Mouse (Mus musculus) thymus, postnatal 25 days (tissue): ENCODE data around the gene Tac4.

Source experiments
- DNase-seq: peaks from one replicate; pipeline ENCODE4 v3.0.0; 2022

Tac4 gene

DNA sequence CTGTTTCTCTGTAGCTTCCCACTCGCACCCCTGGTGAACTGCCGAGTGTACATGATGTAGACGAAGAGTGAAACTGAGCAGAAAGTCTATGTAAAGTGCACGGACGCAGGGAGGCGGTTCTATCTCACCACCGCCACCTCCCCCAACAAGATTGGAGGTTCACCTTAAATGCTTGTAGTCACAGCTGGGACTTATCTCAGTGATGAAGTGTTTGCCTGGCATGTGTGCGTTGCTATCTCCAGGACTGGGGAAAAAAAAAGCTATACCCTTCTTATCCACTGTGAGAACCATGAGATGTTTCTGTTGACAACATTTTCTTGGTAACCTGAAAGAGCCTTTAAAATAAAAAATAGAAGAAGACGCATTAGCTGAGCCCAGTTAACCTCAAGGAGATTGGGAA lies 56.8 kb downstream of the Tac4 start:
- no peak for DNase-seq
